Mouse (Mus musculus): ENCODE results near the gene Map2k3. TPM values are rescaled to one million over a fixed set of nuclear protein-coding genes. Genes with fewer than 3 reads are reported as not detected.

The Map2k3 gene
- polyA plus RNA-seq, 1 experiment from 2014 or later, result 92.1 TPM

Other genes starting within 250 kb of the Map2k3 start
- gene Llgl1, start 232.3 kb upstream of the Map2k3 start, polyA plus RNA-seq (2015; fragmentation: Nextera tagmentation; extraction: Ambion mirVana), result 73.5 and 73.8 TPM in 2 replicates
- gene Flii, start 204.8 kb upstream of the Map2k3 start, polyA plus RNA-seq (2015; fragmentation: Nextera tagmentation; extraction: Ambion mirVana), result 65.2 and 68.7 TPM in 2 replicates
- 15.6 and 17.8 TPM in 2 replicates for gene Mief2, start 203.6 kb upstream of the Map2k3 start, polyA plus RNA-seq (2015; fragmentation: Nextera tagmentation; extraction: Ambion mirVana)
- gene Top3a, start 154.7 kb upstream of the Map2k3 start, polyA plus RNA-seq (2015; fragmentation: Nextera tagmentation; extraction: Ambion mirVana), result 19.9 and 23.0 TPM in 2 replicates
- 6.2 and 6.4 TPM in 2 replicates for gene Smcr8, start 154.5 kb upstream of the Map2k3 start, polyA plus RNA-seq (2015; fragmentation: Nextera tagmentation; extraction: Ambion mirVana)
- gene Shmt1, start 120.3 kb upstream of the Map2k3 start, polyA plus RNA-seq (2015; fragmentation: Nextera tagmentation; extraction: Ambion mirVana), result 50.1 and 55.5 TPM in 2 replicates
- gene Dhrs7b, start 101.4 kb upstream of the Map2k3 start, polyA plus RNA-seq (2015; fragmentation: Nextera tagmentation; extraction: Ambion mirVana), result 37.2 and 39.5 TPM in 2 replicates
- gene Tmem11, start 52.8 kb upstream of the Map2k3 start, polyA plus RNA-seq (2015; fragmentation: Nextera tagmentation; extraction: Ambion mirVana), result 59.5 and 61.9 TPM in 2 replicates
- gene Natd1, start 17.3 kb upstream of the Map2k3 start, polyA plus RNA-seq (2015; fragmentation: Nextera tagmentation; extraction: Ambion mirVana), result 20.0 and 20.2 TPM in 2 replicates
- gene Kcnj12, start 90.5 kb downstream of the Map2k3 start, polyA plus RNA-seq (2015; fragmentation: Nextera tagmentation; extraction: Ambion mirVana), result 0.20 and 0.21 TPM in 2 replicates
- gene Tnfrsf13b, start 194.7 kb downstream of the Map2k3 start, polyA plus RNA-seq (2015; fragmentation: Nextera tagmentation; extraction: Ambion mirVana), result 2.0 and 2.1 TPM in 2 replicates
- 146 and 156 TPM in 2 replicates for gene Usp22, start 243.0 kb downstream of the Map2k3 start, polyA plus RNA-seq (2015; fragmentation: Nextera tagmentation; extraction: Ambion mirVana)